Mouse (Mus musculus) bone marrow macrophage, adult 2 months (primary cell): Measurements from ENCODE around the gene Apoh.

Source experiments
- CTCF ChIP-seq: IDR thresholded peaks from 2 replicates; pipeline ENCODE4 v1.5.1; 2012; ENCODE audit warnings: low read depth, mild to moderate bottlenecking, low read length, moderate library complexity
- POLR2A ChIP-seq: IDR thresholded peaks from 2 replicates; pipeline ENCODE4 v1.6.1; 2012; ENCODE audit warnings: mild to moderate bottlenecking, low read depth, low read length, borderline replicate concordance

DNA sequence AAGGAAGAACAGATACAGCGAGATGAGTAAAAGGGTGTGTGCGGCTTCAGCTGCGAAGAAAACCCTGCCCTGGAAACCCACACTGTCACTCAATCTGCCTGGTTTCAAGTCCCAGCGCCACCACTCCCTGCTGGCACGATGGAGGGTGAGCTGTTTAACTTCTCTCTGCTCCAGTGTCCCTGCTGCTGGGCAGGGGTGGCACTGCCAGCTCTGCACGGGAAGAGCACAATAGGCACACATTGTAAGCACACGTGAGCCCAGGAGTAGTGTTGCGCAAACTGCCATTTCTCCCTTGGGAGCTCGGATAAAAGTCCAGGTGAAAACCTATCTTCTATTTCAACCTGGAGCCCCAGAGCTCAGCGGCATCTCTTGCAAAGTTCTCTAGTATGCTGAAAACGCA lies 12.3 kb upstream of the Apoh start:
- TF ChIP-seq POLR2A (no peak), CTCF (no peak)
